Mouse (Mus musculus) testis, postnatal 10 days (tissue): ENCODE results near the gene Thap4.
A peak's percentile ranks its signal among the peaks of the same experiment; 100 is the strongest.
"Not testable (repeated sequence)": the region's sequence is repeated elsewhere in the genome, so short reads cannot be mapped to it uniquely, and the experiment has no call there.

ENCODE experiments used
- DNase-seq: peaks from one replicate; pipeline ENCODE4 v3.0.0; 2021; ENCODE audit warnings: low spot score

The Thap4 gene

DNA sequence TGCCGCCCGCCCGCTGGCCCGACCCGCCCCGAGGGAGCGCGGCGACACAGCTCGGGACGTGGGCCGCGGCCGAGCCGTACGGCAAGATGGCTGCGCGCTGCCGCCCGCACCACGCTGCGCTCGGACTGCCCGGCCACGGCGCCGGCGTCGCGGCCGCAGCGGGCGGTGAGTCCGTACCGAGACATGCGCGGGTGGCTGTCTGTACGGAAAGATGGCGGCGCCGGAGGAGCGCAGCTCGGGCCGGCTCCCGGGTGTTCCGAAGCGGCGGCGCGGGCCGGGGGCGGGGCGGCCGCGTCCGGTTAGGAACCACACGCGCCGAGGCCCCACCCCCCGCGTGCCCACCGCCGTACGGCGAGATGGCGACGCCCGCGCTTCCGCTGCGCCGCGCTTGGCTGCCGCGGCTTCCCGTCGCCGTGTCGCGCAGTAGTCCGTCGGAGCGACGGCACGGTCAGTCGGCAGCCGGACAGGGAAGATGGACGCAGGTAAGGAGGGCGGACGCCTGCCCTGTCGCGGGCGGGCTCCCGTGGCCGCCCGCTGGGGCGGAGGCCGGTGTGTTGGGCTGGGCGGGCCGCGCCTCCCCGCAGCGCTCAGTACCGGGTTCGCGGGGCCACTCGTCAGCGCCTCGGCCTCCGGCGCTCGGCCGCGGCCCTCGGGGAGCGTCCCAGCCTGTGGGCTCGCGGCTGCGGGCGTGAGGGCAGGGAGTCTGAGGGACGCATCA lies at the start of gene Thap4:
Thap4 (minus strand) TSS at position 292 of the 718 bp plus-strand sequence.
- peak; percentile 97 for DNase-seq

DNA sequence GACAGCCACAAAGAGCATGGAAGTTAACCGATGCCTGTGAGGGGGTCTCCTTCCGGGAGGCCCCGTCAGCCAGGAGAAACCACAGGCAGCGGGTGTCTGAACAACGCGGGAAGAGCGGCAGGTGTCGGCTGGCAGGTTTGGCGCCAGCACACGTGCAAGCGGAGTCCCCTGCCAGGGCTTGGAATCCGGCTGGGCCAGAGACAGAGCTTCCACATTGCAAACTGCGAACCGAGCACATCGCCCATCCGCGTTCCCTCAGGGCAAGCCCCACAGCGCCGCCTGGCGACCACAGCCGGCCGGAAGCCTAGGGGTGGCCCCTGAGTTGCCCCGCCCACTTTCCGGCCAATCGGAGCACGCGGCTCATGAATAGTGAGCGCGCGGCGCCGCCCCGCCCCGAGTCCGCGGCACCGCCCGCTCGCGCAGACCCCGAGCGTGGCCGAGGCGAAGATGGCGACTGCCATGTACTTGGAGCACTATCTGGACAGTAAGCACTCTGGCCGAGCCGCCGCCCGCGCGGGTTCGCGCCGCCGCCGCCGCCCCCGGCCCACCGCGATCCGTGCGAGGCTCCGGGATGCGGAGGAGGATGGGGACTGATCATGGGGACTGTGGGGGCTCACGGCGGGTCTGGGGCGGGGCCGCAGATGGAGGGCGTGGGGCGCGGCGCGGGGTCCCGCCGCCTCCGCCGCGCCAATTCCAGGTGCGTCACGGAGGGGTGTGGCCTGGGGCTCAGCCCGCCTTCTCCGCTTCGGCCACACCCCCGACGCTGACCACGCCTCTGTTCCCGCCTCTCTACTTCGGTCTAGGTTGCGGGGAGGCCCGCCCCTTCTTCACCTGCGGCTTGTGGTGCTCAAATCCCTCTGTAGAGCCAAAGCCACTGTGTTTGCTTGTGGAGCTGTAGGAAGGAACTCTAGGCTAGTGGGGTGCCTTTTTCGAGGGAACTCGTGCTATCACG lies 49.2 kb upstream of the Thap4 start, which contains the start of gene Ing5:
Ing5 (plus strand) TSS at position 410 of the 952 bp plus-strand sequence.
- peak; percentile 100 for DNase-seq

DNA sequence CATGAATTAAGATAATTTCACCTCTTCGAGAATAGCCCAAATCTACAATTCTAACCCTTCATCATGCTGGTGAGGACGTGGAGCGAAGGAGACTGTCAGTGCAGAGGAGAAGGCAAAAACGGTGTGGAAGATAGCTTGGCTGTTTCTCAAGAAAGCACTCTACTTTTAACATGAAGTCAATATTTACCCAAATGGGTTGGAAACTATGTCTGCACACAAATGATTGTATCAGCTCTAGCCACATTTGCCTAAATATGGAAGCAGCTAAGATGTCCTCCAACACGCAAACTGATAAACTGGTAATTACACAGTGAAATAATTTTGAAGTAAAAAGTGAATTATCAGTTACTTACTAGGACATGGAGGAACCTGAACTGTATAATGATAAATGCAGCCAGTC lies 48.1 kb upstream of the Thap4 start:
- no peak for DNase-seq

DNA sequence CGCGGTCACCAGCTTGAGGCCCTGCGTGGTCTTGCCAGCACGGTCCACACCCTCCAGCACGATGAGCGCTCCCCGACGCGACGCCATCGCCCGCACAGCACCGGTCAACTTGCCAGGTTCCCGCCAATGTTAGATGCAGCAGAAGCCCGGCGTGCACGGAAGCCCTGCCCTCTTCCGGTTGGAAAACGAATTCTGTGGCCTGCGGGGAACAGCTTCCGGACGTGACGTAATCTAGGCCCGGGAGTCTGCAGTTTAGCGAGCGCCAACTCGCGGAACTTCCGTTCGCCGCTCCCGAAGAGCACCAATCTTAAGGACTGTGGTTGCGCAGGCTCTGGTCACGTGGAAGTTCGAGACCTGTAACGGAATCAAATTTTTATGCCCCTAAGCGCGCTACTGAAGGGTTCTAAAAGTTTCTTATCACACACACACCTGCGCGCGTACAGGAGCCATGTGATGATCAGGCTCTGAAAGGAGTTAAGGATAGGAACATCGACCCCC lies 47.1 kb upstream of the Thap4 start, which contains the start of gene Dtymk:
Dtymk (minus strand) TSS at position 194 of the 498 bp plus-strand sequence.
- DNase-seq = peak; percentile 89

DNA sequence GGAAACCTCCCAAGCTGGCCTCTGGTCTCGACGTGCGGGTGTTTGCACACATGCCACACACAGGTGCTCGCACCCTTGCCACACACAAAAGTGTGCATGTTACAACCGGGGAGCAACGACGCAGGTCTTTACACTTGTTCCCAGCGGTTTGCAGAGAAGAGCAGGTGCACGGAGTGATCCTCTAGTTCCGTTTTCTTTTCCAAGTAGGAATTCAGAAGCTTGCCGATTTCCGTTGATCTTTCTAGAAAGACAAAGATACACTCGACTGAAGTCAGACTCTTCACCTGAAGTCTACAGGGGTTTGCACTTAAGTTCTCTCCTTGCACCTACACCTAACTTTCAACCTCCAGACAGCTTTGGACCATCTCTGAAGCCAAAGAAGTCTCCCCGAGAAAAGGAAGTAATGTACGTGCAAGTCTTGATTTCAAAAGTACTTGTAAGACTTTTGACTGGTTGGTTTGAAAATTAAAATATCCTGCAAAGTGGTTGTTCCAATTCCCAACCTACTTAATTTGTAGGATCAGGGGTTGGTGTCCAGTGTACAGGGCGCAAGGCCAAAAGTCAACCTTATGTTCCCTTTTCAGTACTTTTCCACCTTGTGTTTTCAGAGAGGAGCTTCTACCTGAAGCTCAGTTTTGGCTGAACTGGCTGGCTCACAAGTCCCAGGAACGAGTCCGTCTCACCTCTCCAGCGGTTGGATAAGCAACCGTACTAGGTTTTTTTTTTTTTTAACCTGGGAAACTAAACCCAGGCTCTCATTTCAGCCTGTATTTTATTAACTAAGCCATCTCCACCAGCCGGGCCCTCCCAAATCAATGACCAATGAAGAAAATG lies 46.2 kb upstream of the Thap4 start:
- no peak for DNase-seq

DNA sequence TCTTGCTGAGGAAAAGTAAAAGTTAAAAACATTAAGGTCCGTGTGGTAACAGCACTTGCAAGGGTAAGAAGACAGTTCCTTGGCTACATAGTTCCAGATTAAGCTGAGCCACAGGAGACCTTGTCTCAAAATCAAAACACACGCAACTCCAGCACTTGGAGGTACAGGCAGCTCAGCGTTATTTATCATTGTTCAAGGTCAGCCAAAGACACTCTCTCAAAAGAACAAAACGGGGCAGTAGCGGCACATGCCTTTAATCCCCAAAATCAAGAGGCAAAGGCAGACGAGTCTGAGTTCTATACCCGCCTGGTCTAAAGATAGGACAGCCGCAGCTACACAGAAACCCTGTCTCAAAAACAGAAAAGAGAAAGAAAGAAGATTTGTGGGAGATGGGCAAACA lies 41.2 kb upstream of the Thap4 start:
- DNase-seq = no peak

DNA sequence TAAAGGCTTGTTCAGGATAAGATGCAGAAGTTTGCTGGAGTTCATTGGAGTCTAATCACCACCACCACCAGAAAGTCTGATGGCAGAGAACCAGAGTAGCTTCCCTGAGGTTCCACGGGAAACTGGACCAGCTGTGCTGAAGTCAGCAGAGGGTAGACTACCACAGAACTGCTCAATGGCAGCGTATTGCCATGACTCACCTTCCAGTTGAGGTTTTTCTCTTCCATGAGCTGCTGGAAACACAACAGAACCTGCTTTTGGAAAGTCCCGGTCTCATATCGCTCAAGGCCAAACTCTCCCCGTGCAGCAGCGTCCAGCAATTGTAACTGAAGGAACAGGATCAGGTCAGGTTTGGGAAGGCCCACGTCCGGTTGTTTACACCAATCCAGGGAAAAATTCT lies 39.9 kb upstream of the Thap4 start:
- DNase-seq = no peak

DNA sequence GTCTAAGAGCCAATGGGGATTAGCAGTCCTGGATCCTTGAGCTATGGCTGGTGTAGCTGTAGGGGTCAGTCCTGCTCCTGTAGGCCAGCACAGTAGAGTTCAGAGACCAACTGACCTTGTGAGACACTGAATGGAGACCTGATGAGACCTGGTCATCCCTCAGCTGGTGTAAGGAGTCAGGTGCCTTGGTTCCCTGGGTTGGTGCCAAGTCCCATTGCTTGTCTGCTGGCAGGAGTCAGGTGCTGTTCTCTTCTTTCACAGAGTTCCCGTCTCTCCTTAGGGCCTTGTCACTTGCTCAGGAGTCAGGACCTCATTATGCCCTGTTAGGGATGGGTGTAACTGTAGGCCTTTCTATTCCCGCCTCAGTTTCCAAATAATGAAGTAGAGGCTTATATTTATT lies 32.2 kb upstream of the Thap4 start:
- peak; percentile 55 for DNase-seq

DNA sequence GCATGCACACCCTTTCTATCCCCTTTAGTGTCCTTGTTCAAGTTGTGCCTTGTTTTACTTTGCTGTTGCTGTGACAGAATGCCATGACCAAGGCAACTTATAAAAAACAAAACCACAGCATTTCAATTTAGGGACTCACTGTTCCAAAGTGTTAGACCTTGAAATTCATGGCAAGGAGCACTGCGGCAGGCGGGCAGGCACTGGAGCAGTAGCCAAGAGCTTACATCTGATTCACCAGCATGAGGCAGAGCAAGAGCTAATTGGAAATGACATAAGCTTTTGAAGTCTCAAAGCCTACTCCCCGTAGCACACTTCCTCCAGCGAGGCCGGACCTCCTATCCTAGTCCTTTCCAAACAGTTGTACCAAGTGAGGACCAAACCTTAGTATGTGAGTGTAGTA lies 22.0 kb upstream of the Thap4 start:
- no peak for DNase-seq

DNA sequence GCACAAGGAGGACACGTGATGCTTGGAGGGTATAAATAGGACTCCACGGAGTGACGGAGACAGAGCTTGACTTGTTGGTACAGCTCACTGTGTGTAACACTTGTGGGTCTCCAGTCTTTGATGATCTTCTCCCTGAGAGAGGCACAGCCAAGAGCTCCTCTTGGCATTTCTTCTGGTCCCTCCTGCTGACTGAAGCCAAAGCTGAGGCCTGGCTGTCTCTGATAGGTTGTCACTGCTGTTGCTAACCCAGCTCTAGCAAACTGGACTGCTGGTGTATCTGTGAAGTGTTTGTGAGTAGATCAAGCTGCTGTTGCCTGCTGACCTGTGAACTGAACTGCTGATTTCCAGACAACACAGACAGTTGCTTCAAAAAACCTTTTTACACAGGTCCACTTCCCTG lies 15.2 kb upstream of the Thap4 start:
- no peak for DNase-seq

DNA sequence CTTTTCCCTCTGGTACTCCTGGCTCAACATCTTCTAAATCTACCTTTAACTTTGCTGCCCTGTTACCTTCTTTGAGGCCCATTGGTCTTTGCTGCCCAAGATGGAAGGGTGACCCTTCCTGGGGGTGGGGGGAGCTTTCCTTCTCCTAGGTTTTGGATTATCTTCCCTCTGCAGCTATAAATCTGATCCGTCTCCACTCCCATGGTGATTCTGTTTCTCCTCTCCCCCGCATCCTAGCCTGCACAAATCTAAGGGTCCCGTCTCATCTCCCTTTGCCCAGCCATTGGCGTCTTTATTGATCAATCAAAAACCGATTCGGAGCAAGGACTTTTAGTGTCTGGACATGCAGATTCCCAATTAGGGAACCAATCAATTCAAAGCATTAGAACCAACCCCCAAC lies 12.9 kb upstream of the Thap4 start:
- DNase-seq = no peak

DNA sequence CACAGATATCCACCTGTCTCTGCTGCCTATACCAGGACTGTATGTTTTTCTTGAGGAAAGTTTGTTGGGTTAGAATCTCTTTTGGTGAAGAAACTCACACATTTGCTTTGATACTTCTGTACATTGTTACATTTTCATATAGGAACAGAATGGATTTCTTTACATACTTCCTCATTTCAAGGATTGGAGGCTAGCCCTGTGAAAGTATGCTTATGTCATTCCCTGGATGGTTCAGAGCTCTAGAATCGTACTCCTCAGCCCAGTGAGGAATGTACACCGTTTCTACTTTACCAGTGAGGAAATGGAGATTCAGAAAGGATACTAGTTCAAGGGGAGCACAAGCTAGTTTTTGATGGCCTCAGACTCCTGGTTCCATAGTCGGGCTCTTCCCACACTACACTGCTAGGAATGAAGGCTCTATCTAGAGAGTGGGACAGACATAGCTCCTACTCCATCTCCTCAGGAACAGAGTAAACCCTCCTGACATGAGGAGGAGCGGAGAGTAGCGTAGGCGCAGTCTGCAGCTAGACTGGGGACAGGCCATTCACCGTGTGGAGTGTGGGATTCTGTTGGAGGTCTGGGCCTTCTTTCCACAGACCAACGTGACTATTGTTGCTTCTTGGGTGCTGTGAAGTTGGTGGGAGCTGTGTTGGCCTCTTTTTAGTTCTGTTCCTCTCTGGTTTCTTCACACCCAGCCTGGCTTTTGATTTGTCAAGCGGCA lies 10.4 kb upstream of the Thap4 start:
- DNase-seq = no peak

DNA sequence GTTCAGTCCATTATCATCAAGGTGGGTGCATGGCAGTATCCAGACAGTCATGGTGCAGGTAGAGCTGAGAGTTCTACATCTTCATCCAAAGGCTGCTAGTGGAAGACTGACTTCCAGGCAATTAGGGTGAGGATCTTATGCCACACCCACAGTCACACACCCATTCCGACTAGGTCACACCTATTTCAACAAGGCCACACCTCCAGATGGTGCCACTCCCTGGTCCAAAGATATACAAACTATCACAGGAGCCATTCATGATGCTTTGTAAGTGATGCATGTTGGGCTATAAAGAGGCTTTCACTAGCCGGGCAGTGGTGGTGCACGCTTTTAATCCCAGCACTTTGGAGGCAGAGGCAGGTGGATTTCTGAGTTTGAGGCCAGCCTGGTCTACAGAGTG lies 8.9 kb upstream of the Thap4 start:
- DNase-seq = not testable (repeated sequence)

DNA sequence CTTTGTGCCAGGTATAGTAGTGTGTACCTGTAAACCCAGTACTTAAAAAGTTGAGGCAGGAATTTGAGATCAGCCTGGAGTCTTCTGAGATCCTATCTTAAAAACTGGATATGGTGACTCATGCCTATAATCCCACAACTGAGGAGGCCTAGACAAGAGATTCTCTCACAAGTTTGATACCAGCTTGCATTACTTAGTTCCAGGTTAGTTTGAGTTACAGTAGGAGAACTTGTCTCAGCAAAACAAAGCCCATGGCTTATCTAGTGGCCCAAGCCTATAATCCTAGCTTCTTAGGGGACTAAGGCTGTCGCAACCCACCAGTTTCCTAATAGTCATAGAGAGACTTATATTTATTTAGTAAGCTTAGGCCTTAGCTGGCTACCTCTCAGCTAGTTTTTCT lies 5.4 kb upstream of the Thap4 start:
- no peak for DNase-seq

DNA sequence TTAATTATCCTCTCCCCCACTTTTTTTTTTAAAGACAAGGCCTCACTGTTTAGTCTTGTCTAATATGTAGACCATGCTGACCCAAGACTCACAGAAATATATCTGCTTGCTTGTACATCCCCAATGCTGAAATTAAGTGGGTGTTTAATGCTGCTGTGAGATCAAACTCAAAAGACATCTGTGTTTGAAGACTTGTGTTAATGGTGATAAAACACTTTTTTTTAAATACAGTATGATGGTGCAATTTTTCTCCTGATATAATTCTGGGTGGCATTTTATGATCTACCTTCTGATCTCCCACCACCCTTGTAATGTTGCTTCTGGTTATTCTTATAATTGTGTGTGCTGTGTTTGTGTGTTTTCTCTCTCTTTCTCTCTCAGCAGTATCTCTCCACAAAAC lies 1.5 kb upstream of the Thap4 start:
- DNase-seq = no peak

DNA sequence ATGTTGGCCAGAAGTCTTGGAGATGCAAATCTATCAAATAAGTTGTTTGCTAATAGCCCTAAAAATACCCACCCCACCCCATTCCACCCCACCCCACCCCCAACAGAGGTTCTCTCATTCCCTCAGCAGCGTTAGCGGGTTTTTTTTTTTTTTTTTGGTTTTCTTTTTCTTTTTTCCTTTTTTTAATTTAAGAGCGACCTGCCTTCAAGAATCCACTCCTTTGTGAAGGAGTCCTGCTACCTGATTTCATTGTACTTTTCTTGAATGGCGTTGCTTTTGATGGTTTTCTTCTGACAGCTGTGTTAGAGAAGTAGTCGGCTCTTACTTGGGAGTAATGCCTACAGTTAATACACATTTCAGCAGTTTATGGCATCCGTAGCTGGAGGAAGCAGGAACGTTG lies 954 bp upstream of the Thap4 start:
- no peak for DNase-seq

DNA sequence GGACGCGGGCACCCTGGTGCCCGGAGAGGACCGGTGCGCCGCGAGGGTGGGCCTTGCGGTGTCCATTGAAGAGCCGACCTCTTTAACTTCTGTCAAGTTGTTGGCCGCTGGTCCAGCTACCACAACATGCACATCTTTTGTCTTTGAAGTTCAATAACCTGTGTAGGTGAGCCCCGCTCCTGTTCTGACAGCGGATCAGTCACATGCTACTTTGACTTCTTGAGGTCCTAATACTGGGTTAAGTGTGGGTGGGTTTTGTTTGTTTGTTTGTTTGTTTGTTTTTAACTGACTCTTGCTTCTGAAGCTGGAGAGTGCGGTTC lies 587 bp upstream of the Thap4 start:
- no peak for DNase-seq

DNA sequence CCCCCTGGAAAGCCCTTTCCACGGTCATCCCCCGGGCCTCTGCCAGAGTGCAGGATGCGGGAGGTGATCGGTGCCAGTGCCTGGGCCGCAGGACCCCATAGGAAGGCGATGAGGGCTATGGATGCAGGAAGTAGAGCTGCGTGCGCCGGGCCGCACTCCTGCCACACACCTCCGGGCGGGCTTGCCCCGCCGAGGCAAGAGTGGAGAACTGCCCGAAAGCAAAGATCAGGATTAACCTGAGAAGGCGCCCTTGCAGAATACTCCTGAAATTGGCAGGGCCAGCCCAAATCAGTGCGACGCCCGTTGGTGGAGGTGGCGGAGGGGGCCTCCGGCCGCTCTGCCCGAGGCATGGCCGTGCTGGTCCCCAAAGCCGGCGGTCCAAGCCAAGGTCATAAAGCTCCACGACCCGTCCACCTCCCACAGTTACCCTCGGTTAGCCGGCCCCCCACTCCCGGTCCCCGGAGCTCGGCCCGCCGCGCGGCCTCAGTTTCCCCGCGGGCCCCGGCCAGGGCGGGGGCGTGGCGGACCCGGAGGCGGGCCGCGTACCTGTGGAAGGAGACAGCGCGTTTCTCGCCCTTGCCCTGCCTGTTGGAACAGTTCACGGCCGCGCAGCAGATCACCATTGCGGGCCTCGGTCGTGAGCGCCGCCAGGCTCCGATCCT lies 622 bp downstream of the Thap4 start:
- peak; percentile 72 for DNase-seq

DNA sequence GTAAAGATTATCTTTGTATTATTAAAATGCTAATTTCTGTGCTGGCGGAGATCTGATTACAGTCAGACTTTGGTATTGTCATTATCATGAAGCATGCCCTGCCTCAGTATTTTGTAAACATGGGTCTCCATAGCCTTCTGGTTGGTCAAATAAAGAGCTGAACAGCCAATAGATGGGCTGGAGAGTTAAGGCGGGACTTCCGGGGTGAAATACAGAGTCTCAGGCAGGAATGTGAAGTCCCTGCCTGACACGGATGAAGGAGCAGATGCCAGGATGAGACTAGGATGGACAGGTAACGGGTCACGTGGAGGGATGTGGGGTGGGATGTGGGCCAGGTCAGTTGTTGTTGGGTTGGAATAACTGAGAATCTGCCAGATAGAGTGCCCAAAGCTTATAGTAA lies 3.4 kb downstream of the Thap4 start, which contains the start of gene Atg4b:
Atg4b (plus strand) TSS at position 211 of the 400 bp plus-strand sequence.
- DNase-seq = no peak

DNA sequence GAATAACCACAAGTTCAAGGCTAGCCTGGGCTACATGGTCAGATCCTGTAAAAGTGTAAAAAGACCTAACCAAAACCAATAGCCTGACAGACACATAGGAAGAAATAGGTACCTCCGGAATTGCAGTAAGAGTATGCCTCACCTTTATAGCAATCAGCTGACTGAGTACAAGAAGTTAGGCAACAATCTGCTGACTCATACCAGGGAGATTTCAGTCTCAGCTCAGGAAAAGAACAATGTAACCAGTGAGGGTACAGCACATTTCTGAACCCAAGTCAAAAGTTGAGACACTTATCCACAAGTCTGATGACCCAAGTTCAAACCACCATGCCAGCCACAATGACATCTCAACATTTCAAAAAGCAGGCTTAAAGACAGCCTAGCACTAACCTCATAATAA lies 6.1 kb downstream of the Thap4 start:
- no peak for DNase-seq

DNA sequence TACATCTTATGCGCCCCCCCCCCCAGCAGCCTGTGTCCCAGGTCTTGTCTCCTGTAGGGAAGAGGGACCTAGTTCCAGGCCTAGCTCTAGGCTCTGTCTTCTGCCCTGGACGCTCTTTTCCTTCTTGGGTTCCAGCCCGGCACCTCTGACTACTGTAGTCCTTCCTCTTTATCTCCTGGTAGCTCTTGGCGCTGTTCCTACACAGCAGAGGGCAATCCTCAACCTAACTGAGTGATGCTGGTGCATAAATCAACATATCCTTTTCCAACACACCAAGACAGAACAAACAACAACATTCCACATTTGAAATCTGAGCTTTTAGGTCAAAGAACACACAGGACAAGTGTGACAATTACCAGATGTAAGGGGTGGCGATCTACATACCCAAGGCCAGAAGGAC lies 8.5 kb downstream of the Thap4 start:
- no peak for DNase-seq
